Comparison of ENCODE assay signal across 10 mouse cellular contexts in genomic region chr17:50439365-50439764, GRCm38 (mm10).
DNase-seq lines count a peak whose midpoint lies in the region; ATAC-seq and TF ChIP-seq lines count a peak whose summit lies in the region.
"Had no signal": no experiment of that assay in that cellular context is flagged by ENCODE, and none has a peak within 500 bp of the region (broad histone marks: within the 10 kb centered on the region; RNA-seq: fewer than 3 reads in every experiment).

No protein-coding gene starts in this region.

- no peak overlapping the region for H3K4me2 ChIP-seq in hindbrain, embryonic 14.5 days (replicated peaks)
- no peak overlapping the region for H3K4me2 ChIP-seq in forebrain, postnatal 0 days (ENCODE audit: low read depth)
- H3K4me2 ChIP-seq: neural tube, embryonic 15.5 days had no signal

- no peaks in the 10 kb centered on the region for H3K4me1 ChIP-seq in hindbrain, embryonic 14.5 days (replicated peaks; ENCODE audit: control insufficient read depth, insufficient read depth, low read length)
- H3K4me1 ChIP-seq in forebrain, postnatal 0 days (ENCODE audit: insufficient read depth), result no peaks in the 10 kb centered on the region

- TF ChIP-seq CTCF in forebrain, postnatal 0 days (IDR thresholded peaks at IDR 0.05; ENCODE audit: low read depth), result no peak

- peak; percentile 34 for DNase-seq in left cerebral cortex, postnatal 4 days
- no peak for DNase-seq in left cerebral cortex, adult 18-20 months (ENCODE audit: low spot score in 2 of 2)
- peak; percentile 60 for DNase-seq in cerebellum, adult 9-11 months
- DNase-seq in hindbrain, embryonic 14.5 days (ENCODE audit: low spot score), result no peak
- DNase-seq in kidney, postnatal 36 days, result peak; percentile 31 to 40
- no peak for DNase-seq in layer of hippocampus, adult 8-10 months (ENCODE audit: low spot score in 2 of 2)
- no peak for DNase-seq in forebrain, postnatal 0 days
- DNase-seq: thymus, postnatal 4 days had no signal

- no peaks in the 10 kb centered on the region for H3K27me3 ChIP-seq in hindbrain, embryonic 14.5 days (ENCODE audit: control insufficient read depth, insufficient read depth, low read length)
- no peaks in the 10 kb centered on the region for H3K27me3 ChIP-seq in forebrain, postnatal 0 days (ENCODE audit: insufficient read depth, low read length)
- H3K27me3 ChIP-seq: neural tube, embryonic 15.5 days had no signal

- no peak overlapping the region for H3K9ac ChIP-seq in hindbrain, embryonic 14.5 days
- no peak overlapping the region for H3K9ac ChIP-seq in forebrain, postnatal 0 days
- H3K9ac ChIP-seq: neural tube, embryonic 15.5 days had no signal

- ATAC-seq in hindbrain, embryonic 14.5 days (ENCODE audit: low FRiP score), result peak; percentile 46
- ATAC-seq in frontal cortex, adult (ENCODE audit: low TSS enrichment), result no peak
- ATAC-seq in forebrain, postnatal 0 days, result no peak

- no peaks in the 10 kb centered on the region for H3K9me3 ChIP-seq in hindbrain, embryonic 14.5 days (ENCODE audit: control insufficient read depth, low read length)
- no peaks in the 10 kb centered on the region for H3K9me3 ChIP-seq in forebrain, postnatal 0 days (ENCODE audit: low read length)
- H3K9me3 ChIP-seq: neural tube, embryonic 15.5 days had no signal

- H3K36me3 ChIP-seq in hindbrain, embryonic 14.5 days (replicated peaks; ENCODE audit: control insufficient read depth, insufficient read depth), result no peaks in the 10 kb centered on the region
- no peaks in the 10 kb centered on the region for H3K36me3 ChIP-seq in forebrain, postnatal 0 days (ENCODE audit: insufficient read depth)
- H3K36me3 ChIP-seq: neural tube, embryonic 15.5 days had no signal

- H3K27ac ChIP-seq in hindbrain, embryonic 14.5 days, result 0 out of 2 replicates have a peak overlapping the region, but pooled peaks have one; percentile 2
- H3K27ac ChIP-seq in forebrain, postnatal 0 days (ENCODE audit: low read depth, low read length), result no peak overlapping the region
- H3K27ac ChIP-seq: neural tube, embryonic 15.5 days had no signal

- H3K4me3 ChIP-seq in hindbrain, embryonic 14.5 days (replicated peaks; ENCODE audit: low read length), result no peak overlapping the region
- H3K4me3 ChIP-seq in forebrain, postnatal 0 days (ENCODE audit: low read depth, low read length), result no peak overlapping the region
- H3K4me3 ChIP-seq: neural tube, embryonic 15.5 days had no signal

- 71% methylated on average over 3 of the region's 3 CpGs for WGBS in hindbrain, embryonic 14.5 days
- WGBS in forebrain, postnatal 0 days, result 82% methylated on average over 3 of the region's 3 CpGs

- intact Hi-C loops in left cerebral cortex, postnatal 4 days (cut with DNase I), result no loop called here

Comparison
In these comparisons a context has a peak if more than half of its experiments do, and no peak if none do; other contexts are left out.
1. DNase-seq: peak in left cerebral cortex, postnatal 4 days (single experiment), cerebellum, adult 9-11 months (single experiment) and kidney, postnatal 36 days (2 of 2); none in left cerebral cortex, adult 18-20 months (0 of 2), hindbrain, embryonic 14.5 days (single experiment), layer of hippocampus, adult 8-10 months (0 of 2) and forebrain, postnatal 0 days (single experiment).